ENCODE assay signal across 12 mouse cellular contexts in genomic region chr2:157307715-157308265, GRCm38 (mm10). TPM values are rescaled to one million over a fixed set of nuclear protein-coding genes. Genes with fewer than 3 reads are reported as not detected.
DNase-seq lines count a peak whose midpoint lies in the region; ATAC-seq and TF ChIP-seq lines count a peak whose summit lies in the region.
"Had no signal": no experiment of that assay in that cellular context is flagged by ENCODE, and none has a peak within 500 bp of the region (broad histone marks: within the 10 kb centered on the region; RNA-seq: fewer than 3 reads in every experiment).

No protein-coding gene starts in this region.

- DNase-seq in heart, postnatal 4 days = peak; percentile 20
- DNase-seq in heart, adult 8-10 months (ENCODE audit: low spot score) = no peak
- peak; percentile 35 for DNase-seq in right cerebral cortex, postnatal 4 days
- no peak for DNase-seq in right cerebral cortex, adult 2 months (ENCODE audit: low spot score in 2 of 2)
- DNase-seq in layer of hippocampus, adult 9-11 months = peak; percentile 23
- peak; percentile 70 for DNase-seq in midbrain, postnatal 0 days (ENCODE audit: low spot score)
- DNase-seq in thymus, postnatal 10 days (ENCODE audit: low spot score in 2 of 2) = no peak
- no peak for DNase-seq in embryo, embryonic 9.5 days (ENCODE audit: extremely low spot score)
- DNase-seq: adrenal gland, adult 8-10 months; kidney, adult 18-20 months had no signal

- no peaks in the 10 kb centered on the region for H3K27me3 ChIP-seq in midbrain, postnatal 0 days (ENCODE audit: insufficient read depth, low read length)

- H3K9ac ChIP-seq in midbrain, postnatal 0 days (replicated peaks; ENCODE audit: low read length, poor library complexity, severe bottlenecking) = no peak overlapping the region

- H3K4me2 ChIP-seq in midbrain, postnatal 0 days (ENCODE audit: low read depth, low read length, poor library complexity, severe bottlenecking) = no peak overlapping the region

- no peak for TF ChIP-seq CTCF in midbrain, postnatal 0 days (IDR thresholded peaks at IDR 0.05)

- peaks cover 21% of the 10 kb centered on the region for H3K36me3 ChIP-seq in midbrain, postnatal 0 days (ENCODE audit: insufficient read depth, low read length)

- peak overlapping the region; percentile 9; the same call in 1 of the 2 replicates for H3K27ac ChIP-seq in midbrain, postnatal 0 days (ENCODE audit: low read depth, low read length)
- H3K27ac ChIP-seq: left cerebral cortex, adult 2 months had no signal

- no peak overlapping the region for H3K4me3 ChIP-seq in midbrain, postnatal 0 days (ENCODE audit: low read depth, low read length)
- H3K4me3 ChIP-seq: left cerebral cortex, adult 2 months had no signal

- 68% methylated on average over 4 of the region's 4 CpGs for WGBS in midbrain, postnatal 0 days

- no peaks in the 10 kb centered on the region for H3K4me1 ChIP-seq in midbrain, postnatal 0 days (ENCODE audit: insufficient read depth, low read length)

- ATAC-seq in midbrain, postnatal 0 days (ENCODE audit: low FRiP score) = no peak

- no peaks in the 10 kb centered on the region for H3K9me3 ChIP-seq in midbrain, postnatal 0 days (ENCODE audit: low read length)
- H3K9me3 ChIP-seq: G1E had no signal

RNA-seq across cellular contexts. Expression of gene Mroh8, which starts 28.4 kb away (rescaled TPM):
- total RNA-seq in heart, postnatal 4 days (2021) = under 1 TPM; 0.07 to 0.11 TPM
- total RNA-seq in heart, adult 8-10 months (2022) = under 1 TPM; 0.13 to 0.49 (median 0.23) TPM
- total RNA-seq in midbrain, postnatal 0 days (2014; rRNA removed) = 0.09 and 0.66 TPM in 2 replicates
- 0.44 and 0.47 TPM in 2 replicates for polyA plus RNA-seq in midbrain, postnatal 0 days (2015; fragmentation: Nextera tagmentation; extraction: Ambion mirVana)

RNA-seq across cellular contexts. Expression of gene Rpn2, which starts 29.0 kb away (rescaled TPM):
- 100 to 1,000 TPM; 130 to 137 TPM for total RNA-seq in heart, postnatal 4 days (2021)
- 100 to 1,000 TPM in 2 of 4 experiments, 10 to 100 TPM in 2; 99.4 to 106 (median 101) TPM for total RNA-seq in heart, adult 8-10 months (2022)
- total RNA-seq in midbrain, postnatal 0 days (2014; rRNA removed) = 233 and 242 TPM in 2 replicates
- 193 and 204 TPM in 2 replicates for polyA plus RNA-seq in midbrain, postnatal 0 days (2015; fragmentation: Nextera tagmentation; extraction: Ambion mirVana)

RNA-seq across cellular contexts. Expression of gene Ghrh, which starts 39.5 kb away (rescaled TPM):
- total RNA-seq in heart, postnatal 4 days (2021) = not detected
- not detected for total RNA-seq in heart, adult 8-10 months (2022)
- total RNA-seq in midbrain, postnatal 0 days (2014; rRNA removed) = 1.3 and 3.0 TPM in 2 replicates
- polyA plus RNA-seq in midbrain, postnatal 0 days (2015; fragmentation: Nextera tagmentation; extraction: Ambion mirVana) = 5.0 and 7.6 TPM in 2 replicates
- total RNA-seq: adrenal gland, adult 8-10 months; left cerebral cortex, adult 2 months had no signal
- polyA plus RNA-seq: G1E had no signal

RNA-seq across cellular contexts. Expression of gene Manbal, which starts 59.6 kb away (rescaled TPM):
- 10 to 100 TPM; 35.8 to 35.9 TPM for total RNA-seq in heart, postnatal 4 days (2021)
- 10 to 100 TPM; 19.6 to 24.3 (median 22.9) TPM for total RNA-seq in heart, adult 8-10 months (2022)
- total RNA-seq in midbrain, postnatal 0 days (2014; rRNA removed) = 70.8 and 70.9 TPM in 2 replicates
- polyA plus RNA-seq in midbrain, postnatal 0 days (2015; fragmentation: Nextera tagmentation; extraction: Ambion mirVana) = 129 and 132 TPM in 2 replicates

Comparison
In these comparisons a context has a peak if more than half of its experiments do, and no peak if none do; other contexts are left out.
1. DNase-seq: peak in heart, postnatal 4 days (single experiment), right cerebral cortex, postnatal 4 days (single experiment), layer of hippocampus, adult 9-11 months (single experiment) and midbrain, postnatal 0 days (single experiment); none in heart, adult 8-10 months (single experiment), right cerebral cortex, adult 2 months (0 of 2), thymus, postnatal 10 days (0 of 2) and embryo, embryonic 9.5 days (single experiment).